Mouse (Mus musculus) heart, embryonic 12.5 days (tissue): ENCODE results near the gene Fkbp6. TPM values are rescaled to one million over a fixed set of nuclear protein-coding genes. Genes with fewer than 3 reads are reported as not detected.

Source experiments
- ATAC-seq: fragments of 200-750 bp; cut with Nextera tagmentation; 2 replicates; pipeline ENCODE4 v1.8.0; 2017; ENCODE audit warnings: moderate TSS enrichment, moderate library complexity; ENCODE audit not compliant: insufficient number of reproducible peaks, low FRiP score
- H3K27ac ChIP-seq: fragments of 300-500 bp; sonication (generic); 2 replicates; pipeline ENCODE4 v1.5.1; 2016; ENCODE audit warnings: mild to moderate bottlenecking, moderate library complexity; ENCODE audit not compliant: poor library complexity, severe bottlenecking
- H3K27me3 ChIP-seq: fragments of 300-500 bp; sonication (generic); replicated peaks from 2 replicates; pipeline ENCODE4 v1.6.1; 2016; ENCODE audit warnings: mild to moderate bottlenecking, moderate library complexity
- H3K36me3 ChIP-seq: fragments of 300-500 bp; sonication (generic); 2 replicates; pipeline ENCODE4 v1.6.1; 2016; ENCODE audit warnings: mild to moderate bottlenecking, moderate library complexity
- H3K4me1 ChIP-seq: fragments of 300-500 bp; sonication (generic); replicated peaks from 2 replicates; pipeline ENCODE4 v1.6.1; 2016; ENCODE audit warnings: mild to moderate bottlenecking
- H3K4me2 ChIP-seq: fragments of 300-500 bp; sonication (generic); 2 replicates; pipeline ENCODE4 v1.6.1; 2016; ENCODE audit warnings: mild to moderate bottlenecking, moderate library complexity
- H3K4me3 ChIP-seq: fragments of 300-500 bp; sonication (generic); 2 replicates; pipeline ENCODE4 v1.5.1; 2016; ENCODE audit warnings: mild to moderate bottlenecking
- H3K9ac ChIP-seq: fragments of 300-500 bp; sonication (generic); 2 replicates; pipeline ENCODE4 v1.6.1; 2016; ENCODE audit warnings: mild to moderate bottlenecking, moderate library complexity
- H3K9me3 ChIP-seq: fragments of 300-500 bp; sonication (generic); replicated peaks from 2 replicates; pipeline ENCODE4 v1.6.1; 2016; ENCODE audit warnings: mild to moderate bottlenecking, moderate library complexity
- WGBS: fragments of 180-500 bp; shearing (Covaris S2); methylation state at CpG from one replicate; pipeline ENCODE4 v1.1.7; 2016; 5-methylcytosine and 5-hydroxymethylcytosine counted together
- polyA plus RNA-seq: library from polyadenylated mRNA; unstranded; fragments of >200 nt; fragmentation: Nextera tagmentation; extraction: Ambion mirVana; gene quantifications from 2 replicates; pipeline ENCODE4 v1.2.1, GENCODE M21; 2016

The Fkbp6 gene
- polyA plus RNA-seq, 1 experiment from 2014 or later = 0.22 TPM

- Histone ChIP-seq H3K27ac (peak overlapping the region; percentile 3; the same call in 1 of the 2 replicates), H3K9me3 (no peaks in the 10 kb centered on the region), H3K36me3 (no peaks in the 10 kb centered on the region), H3K4me2 (peak overlapping the region; percentile 46), H3K9ac (no peak overlapping the region), H3K4me1 (peaks cover 25% of the 10 kb centered on the region), H3K27me3 (no peaks in the 10 kb centered on the region), H3K4me3 (peak overlapping the region; percentile 1; the same call in 1 of the 2 replicates)
- 17% methylated on average over 15 of the region's 15 CpGs for WGBS
- ATAC-seq = no peak
Measured at GRCm38 (mm10) chr5:135274663-135275396, 75.0 kb downstream of the Fkbp6 start.

- ATAC-seq = no peak
- H3K9ac ChIP-seq = no peak overlapping the region
- H3K36me3 ChIP-seq = no peaks in the 10 kb centered on the region
- no peak overlapping the region for H3K4me2 ChIP-seq
- H3K4me1 ChIP-seq = peaks cover 31% of the 10 kb centered on the region
- H3K27ac ChIP-seq = no peak overlapping the region
- no peaks in the 10 kb centered on the region for H3K9me3 ChIP-seq
- H3K4me3 ChIP-seq = no peak overlapping the region
- WGBS = 77% methylated on average over 12 of the region's 12 CpGs
- no peaks in the 10 kb centered on the region for H3K27me3 ChIP-seq
Measured at GRCm38 (mm10) chr5:135271563-135272165, 78.2 kb downstream of the Fkbp6 start.

GRCm38 (mm10) chr5:135270361-135270760 is 79.5 kb downstream of the Fkbp6 start:
- Histone ChIP-seq H3K4me3 (no peak overlapping the region), H3K9me3 (no peaks in the 10 kb centered on the region), H3K9ac (no peak overlapping the region), H3K27me3 (no peaks in the 10 kb centered on the region), H3K4me1 (peaks cover 25% of the 10 kb centered on the region), H3K27ac (no peak overlapping the region), H3K4me2 (no peak overlapping the region), H3K36me3 (no peaks in the 10 kb centered on the region)
- WGBS = 75% methylated on average over 4 of the region's 4 CpGs
- no peak for ATAC-seq

- Histone ChIP-seq H3K4me3 (no peak overlapping the region), H3K27me3 (no peaks in the 10 kb centered on the region), H3K9me3 (no peaks in the 10 kb centered on the region), H3K27ac (0 out of 2 replicates have a peak overlapping the region, but pooled peaks have one; percentile 1), H3K4me2 (no peak overlapping the region), H3K9ac (no peak overlapping the region), H3K36me3 (no peaks in the 10 kb centered on the region), H3K4me1 (peaks cover 20% of the 10 kb centered on the region)
- no peak for ATAC-seq
- WGBS = 57% methylated on average over 8 of the region's 8 CpGs
Measured at GRCm38 (mm10) chr5:135269451-135269850, 80.4 kb downstream of the Fkbp6 start.

- no peaks in the 10 kb centered on the region for H3K9me3 ChIP-seq
- peak overlapping the region; percentile 61 for H3K27ac ChIP-seq
- ATAC-seq = peak; percentile 61
- 43% methylated on average over 9 of the region's 9 CpGs for WGBS
- peaks cover 22% of the 10 kb centered on the region for H3K4me1 ChIP-seq
- no peaks in the 10 kb centered on the region for H3K27me3 ChIP-seq
- H3K4me2 ChIP-seq = peak overlapping the region; percentile 54
- H3K4me3 ChIP-seq = no peak overlapping the region
- no peak overlapping the region for H3K9ac ChIP-seq
- no peaks in the 10 kb centered on the region for H3K36me3 ChIP-seq
Measured at GRCm38 (mm10) chr5:135264548-135264947, 85.3 kb downstream of the Fkbp6 start.

- Histone ChIP-seq H3K36me3 (no peaks in the 10 kb centered on the region), H3K4me1 (peaks cover 16% of the 10 kb centered on the region), H3K4me2 (peak overlapping the region; percentile 54), H3K27me3 (no peaks in the 10 kb centered on the region), H3K4me3 (peak overlapping the region; percentile 6; the same call in 1 of the 2 replicates), H3K9me3 (no peaks in the 10 kb centered on the region), H3K27ac (peak overlapping the region; percentile 61), H3K9ac (peak overlapping the region; percentile 49)
- 11% methylated on average over 17 of the region's 17 CpGs for WGBS
- peak; percentile 90 for ATAC-seq
Measured at GRCm38 (mm10) chr5:135263866-135264503, 85.9 kb downstream of the Fkbp6 start.

- Histone ChIP-seq H3K27me3 (no peaks in the 10 kb centered on the region), H3K4me2 (peak overlapping the region; percentile 56), H3K9ac (peak overlapping the region; percentile 60), H3K36me3 (no peaks in the 10 kb centered on the region), H3K4me3 (peak overlapping the region; percentile 17; the same call in 1 of the 2 replicates), H3K4me1 (peaks cover 15% of the 10 kb centered on the region), H3K9me3 (peaks cover 5% of the 10 kb centered on the region), H3K27ac (peak overlapping the region; percentile 70)
- WGBS = 32% methylated on average over 30 of the region's 30 CpGs
- no peak for ATAC-seq
Measured at GRCm38 (mm10) chr5:135258280-135259150, 91.3 kb downstream of the Fkbp6 start.

- H3K27me3 ChIP-seq = no peaks in the 10 kb centered on the region
- peaks cover 5% of the 10 kb centered on the region for H3K9me3 ChIP-seq
- no peak overlapping the region for H3K9ac ChIP-seq
- peaks cover 16% of the 10 kb centered on the region for H3K4me1 ChIP-seq
- no peak for ATAC-seq
- 74% methylated on average over 12 of the region's 12 CpGs for WGBS
- no peak overlapping the region for H3K4me2 ChIP-seq
- H3K4me3 ChIP-seq = no peak overlapping the region
- no peak overlapping the region for H3K27ac ChIP-seq
- H3K36me3 ChIP-seq = no peaks in the 10 kb centered on the region
Measured at GRCm38 (mm10) chr5:135257559-135257958, 92.3 kb downstream of the Fkbp6 start.

- Histone ChIP-seq H3K4me3 (no peak overlapping the region), H3K9ac (no peak overlapping the region)
- WGBS = 83% methylated on average over 3 of the region's 3 CpGs
Measured at GRCm38 (mm10) chr5:135256166-135256565, 93.7 kb downstream of the Fkbp6 start.

GRCm38 (mm10) chr5:135253741-135254401 is 96.0 kb downstream of the Fkbp6 start:
- ATAC-seq = no peak
- no peaks in the 10 kb centered on the region for H3K36me3 ChIP-seq
- no peak overlapping the region for H3K27ac ChIP-seq
- WGBS = 21% methylated on average over 12 of the region's 12 CpGs
- H3K4me2 ChIP-seq = no peak overlapping the region
- peaks cover 5% of the 10 kb centered on the region for H3K9me3 ChIP-seq
- H3K9ac ChIP-seq = no peak overlapping the region
- peaks cover 18% of the 10 kb centered on the region for H3K27me3 ChIP-seq
- H3K4me1 ChIP-seq = peaks cover 34% of the 10 kb centered on the region
- no peak overlapping the region for H3K4me3 ChIP-seq

More at GRCm38 (mm10) chr5:135256166-135256565, 93.7 kb downstream of the Fkbp6 start:
- Histone ChIP-seq H3K36me3 (no peaks in the 10 kb centered on the region), H3K4me1 (peaks cover 16% of the 10 kb centered on the region), H3K9me3 (peaks cover 5% of the 10 kb centered on the region), H3K27me3 (no peaks in the 10 kb centered on the region), H3K4me2 (no peak overlapping the region), H3K27ac (no peak overlapping the region)
- ATAC-seq = no peak
